Mouse (Mus musculus): ENCODE data around the gene Olfr372. TPM values are rescaled to one million over a fixed set of nuclear protein-coding genes. Genes with fewer than 3 reads are reported as not detected.
A peak's percentile ranks its signal among the peaks of the same experiment; 100 is the strongest.

Olfr372 gene
- total RNA-seq, 2 experiments from 2014 or later, result not detected

DNA sequence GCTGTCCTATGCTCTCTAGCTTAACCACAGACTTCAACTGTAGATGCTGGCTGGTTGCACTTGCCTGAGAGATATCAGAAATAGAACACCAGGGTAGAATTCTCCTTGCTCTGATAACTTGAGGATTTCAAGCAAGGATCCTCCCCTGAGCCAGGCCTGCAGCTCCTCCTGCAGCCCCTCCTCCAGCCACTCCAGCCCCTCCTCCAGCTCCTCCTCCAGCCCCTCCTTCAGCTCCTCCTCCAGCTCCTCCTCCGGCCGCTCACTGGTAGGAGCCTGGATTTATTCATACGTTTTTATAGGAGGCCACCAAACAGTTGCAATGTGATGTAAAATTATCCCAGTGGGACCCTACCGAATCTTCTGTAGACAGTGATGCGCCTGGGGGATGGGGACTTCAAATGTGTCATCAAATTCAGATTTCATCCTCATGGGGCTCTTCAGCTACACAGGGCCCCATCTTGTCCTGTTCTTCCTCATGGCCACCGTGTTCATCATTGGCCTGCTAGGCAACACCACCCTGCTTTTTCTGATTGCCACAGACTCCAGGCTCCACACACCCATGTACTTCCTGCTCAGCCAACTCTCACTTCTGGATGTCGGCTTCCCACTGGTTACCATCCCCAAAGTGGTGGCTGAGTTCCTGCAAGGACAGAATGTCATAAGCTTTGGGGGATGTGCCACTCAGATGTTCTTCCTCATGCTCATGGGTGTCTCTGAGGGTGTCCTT is 58.5 kb downstream of the Olfr372 start:
- DNase-seq, result peak; percentile 39

DNA sequence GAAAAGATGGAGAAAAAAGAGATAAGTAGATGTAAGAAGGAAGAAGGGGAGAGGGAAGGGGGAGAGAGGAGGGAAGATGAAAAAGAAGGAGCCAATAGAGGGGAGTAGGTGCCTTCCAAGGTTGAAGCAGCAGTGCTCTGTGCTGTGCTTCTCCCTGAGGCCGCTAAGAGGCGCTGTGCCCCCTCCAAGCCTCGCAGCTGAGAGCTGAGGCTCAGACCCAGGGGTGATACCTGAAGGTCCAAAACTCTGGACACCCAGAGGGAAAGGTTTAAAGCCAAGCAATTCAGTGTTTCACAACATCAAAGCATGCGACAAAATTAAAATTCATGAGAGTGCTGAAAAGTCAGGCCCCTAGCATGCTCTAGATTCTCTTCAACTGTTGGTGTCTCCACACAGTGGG is 64.1 kb downstream of the Olfr372 start:
- no peak for DNase-seq

DNA sequence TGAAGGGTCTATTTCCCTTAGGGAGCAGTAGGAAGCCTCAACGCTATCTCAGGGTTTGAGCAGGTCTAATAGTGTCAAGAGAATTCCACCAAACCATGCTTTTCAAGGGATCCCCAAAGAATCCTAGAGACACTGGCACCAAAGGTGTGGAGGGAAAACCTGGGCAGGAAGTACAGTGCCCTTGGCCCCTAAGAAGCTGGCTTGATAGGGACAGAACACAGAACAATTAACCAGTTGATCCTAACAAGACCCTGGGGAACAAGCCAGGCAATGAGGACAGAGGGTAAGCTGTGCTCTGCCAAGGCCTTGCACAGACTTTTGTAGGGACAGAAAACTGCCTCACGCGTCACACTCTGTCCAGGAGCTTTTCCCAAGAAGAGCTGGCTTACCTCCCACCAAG is 65.7 kb downstream of the Olfr372 start, which contains the start of gene Olfr374:
Gene Olfr374, plus strand, starts transcription at position 301 of the 400 bp plus-strand sequence.
- no peak for DNase-seq

Other genes starting within 250 kb of the Olfr372 start
- 1 to 10 TPM; 3.5 to 4.3 TPM for gene Zfp709, start 159.2 kb upstream of the Olfr372 start, total RNA-seq (2021)
- 1 to 10 TPM; 2.8 to 4.3 TPM for gene Zfp882, start 132.6 kb upstream of the Olfr372 start, total RNA-seq (2021)
- gene Zfp617, start 132.6 kb upstream of the Olfr372 start, total RNA-seq (2021), result 10 to 100 TPM; 21.4 to 23.1 TPM
- gene Zfp961, start 90.2 kb upstream of the Olfr372 start, total RNA-seq (2021), result 1 to 10 TPM; 3.5 to 5.9 TPM
- under 1 TPM; 0.19 to 0.75 TPM for gene Cyp4f18, start 31.6 kb upstream of the Olfr372 start, total RNA-seq (2021)
- not detected for gene Olfr373, start 42.0 kb downstream of the Olfr372 start, total RNA-seq (2021)
- gene Olfr374, start 65.8 kb downstream of the Olfr372 start, total RNA-seq (2021), result not detected
- 100 to 1,000 TPM; 115 to 142 TPM for gene Tpm4, start 93.8 kb downstream of the Olfr372 start, total RNA-seq (2021)
- 10 to 100 TPM; 22.8 to 30.8 TPM for gene Rab8a, start 120.0 kb downstream of the Olfr372 start, total RNA-seq (2021)
- not detected for gene Hsh2d, start 148.4 kb downstream of the Olfr372 start, total RNA-seq (2021)
- gene Cib3, start 171.6 kb downstream of the Olfr372 start, total RNA-seq (2021), result not detected
- not detected for gene Gm11034, start 172.4 kb downstream of the Olfr372 start, total RNA-seq (2021)
- gene Fam32a, start 178.5 kb downstream of the Olfr372 start, total RNA-seq (2021), result 10 to 100 TPM; 14.7 to 17.9 TPM
- gene Ap1m1, start 198.8 kb downstream of the Olfr372 start, total RNA-seq (2021), result 10 to 100 TPM; 28.7 to 35.9 TPM